Mouse (Mus musculus): ENCODE data around the gene Epb41l1.

Gene Epb41l1

DNA sequence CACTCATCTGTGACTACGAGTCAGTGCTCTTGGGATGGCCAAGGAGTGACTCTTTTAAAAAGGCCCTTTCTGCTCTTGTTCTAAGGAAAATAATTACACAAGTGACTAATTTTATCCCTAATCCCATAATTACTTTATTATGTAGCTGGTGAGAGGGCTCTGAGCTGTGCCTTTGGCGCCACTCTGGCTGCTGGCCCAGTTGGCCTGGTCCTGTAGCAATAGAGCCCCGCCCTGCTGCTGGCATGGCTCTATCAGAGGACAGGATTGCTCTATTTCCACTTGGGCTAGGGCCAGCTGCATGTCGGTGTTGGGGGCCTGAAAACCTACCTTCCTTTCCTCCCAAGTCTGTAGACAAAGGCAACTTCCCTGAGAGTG lies 36.6 kb downstream of the Epb41l1 start:
- DNase-seq (ENCODE audit: low read depth, low spot score) = no peak

DNA sequence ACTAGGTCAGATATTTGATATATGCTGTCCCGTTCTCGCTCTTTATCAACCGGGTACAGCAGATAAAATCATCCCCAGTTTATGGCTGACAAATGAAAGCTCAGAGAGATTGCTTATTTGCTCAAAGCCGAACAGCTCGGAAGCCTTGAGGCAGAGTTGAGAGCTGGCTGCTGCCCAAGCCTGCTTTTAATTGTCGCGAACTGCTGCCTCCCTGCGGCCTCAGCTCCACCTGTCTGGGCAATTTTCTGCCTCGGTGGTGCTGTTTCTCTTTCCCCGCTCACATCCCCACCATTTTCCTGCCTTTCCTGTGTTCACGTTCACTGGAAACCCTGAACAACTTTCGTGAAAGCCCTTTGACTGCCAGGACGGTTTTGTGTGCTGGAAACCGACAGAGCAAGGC lies 39.8 kb downstream of the Epb41l1 start:
- DNase-seq (ENCODE audit: low read depth, low spot score) = no peak

DNA sequence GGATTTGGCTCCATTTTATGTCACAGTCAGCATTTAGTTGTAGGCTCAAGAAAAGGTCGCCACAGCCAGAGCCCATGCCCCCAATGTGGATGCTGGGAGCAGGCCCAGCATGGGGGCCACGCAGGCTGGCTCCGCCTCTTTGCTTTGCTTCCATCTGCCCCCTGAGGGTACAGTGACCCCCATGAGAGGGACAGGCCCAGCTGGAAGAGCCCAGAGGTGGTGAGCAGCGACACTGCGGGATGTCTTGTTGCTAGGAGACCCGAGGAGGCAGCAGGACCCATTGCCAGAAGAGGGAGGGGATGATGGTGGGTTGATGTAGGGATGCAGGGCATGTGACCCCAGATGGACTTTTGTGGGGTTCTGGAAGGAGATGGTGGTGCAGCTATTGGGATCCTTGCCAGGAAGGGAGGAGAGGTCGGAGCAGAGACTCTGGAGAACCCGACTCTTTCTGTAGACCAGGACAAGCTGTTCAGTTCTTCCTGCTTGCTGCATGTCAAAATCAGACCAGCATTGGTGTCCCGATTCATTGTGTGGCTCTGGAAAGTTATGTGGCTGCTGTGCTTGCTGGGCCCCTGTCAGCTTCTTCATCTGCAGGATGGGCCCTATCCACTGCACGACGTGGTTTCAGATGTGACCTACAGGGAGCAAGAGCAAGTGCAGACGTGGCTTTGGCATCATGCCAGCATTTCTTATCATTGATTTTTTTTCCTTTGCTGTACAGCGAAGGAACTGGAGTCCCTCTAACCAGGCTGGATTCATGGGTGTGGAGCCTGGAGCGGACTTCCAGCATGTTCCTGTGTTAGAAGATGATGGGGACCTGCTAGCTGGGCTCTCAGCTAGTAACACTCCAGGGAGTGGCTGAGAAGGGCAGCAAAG lies 41.7 kb downstream of the Epb41l1 start:
- no peak for DNase-seq (ENCODE audit: low read depth, low spot score)

GRCm38 (mm10) chr2:156464416-156464815 lies 43.7 kb downstream of the Epb41l1 start:
- DNase-seq (ENCODE audit: low read depth, low spot score) = no peak

- no peak for DNase-seq (ENCODE audit: low read depth, low spot score)
Observed at GRCm38 (mm10) chr2:156467538-156467937, 46.8 kb downstream of the Epb41l1 start.

DNA sequence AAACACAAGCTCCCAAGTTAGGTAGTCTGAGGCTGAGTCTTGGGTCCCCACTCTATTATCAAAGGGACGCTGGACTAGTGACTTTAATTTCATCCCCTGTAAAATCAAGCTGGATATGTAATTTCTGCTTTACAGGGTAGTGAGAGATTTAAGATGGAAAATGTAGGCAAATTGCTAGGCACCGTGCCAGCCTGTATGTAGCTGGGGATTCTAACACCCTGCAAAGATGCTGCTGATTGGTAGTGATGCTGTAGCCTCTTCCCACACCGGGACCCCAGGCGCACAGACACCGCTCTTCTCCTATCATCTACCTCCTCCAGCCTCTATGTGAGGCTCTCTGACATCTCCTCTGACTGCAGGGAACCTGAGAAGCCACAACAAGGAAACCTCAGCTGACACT lies 48.2 kb downstream of the Epb41l1 start:
- DNase-seq (ENCODE audit: low read depth, low spot score) = no peak

GRCm38 (mm10) chr2:156469508-156469907 lies 48.8 kb downstream of the Epb41l1 start:
- DNase-seq (ENCODE audit: low read depth, low spot score) = no peak

GRCm38 (mm10) chr2:156470938-156471337 lies 50.2 kb downstream of the Epb41l1 start:
- DNase-seq (ENCODE audit: low read depth, low spot score) = no peak

DNA sequence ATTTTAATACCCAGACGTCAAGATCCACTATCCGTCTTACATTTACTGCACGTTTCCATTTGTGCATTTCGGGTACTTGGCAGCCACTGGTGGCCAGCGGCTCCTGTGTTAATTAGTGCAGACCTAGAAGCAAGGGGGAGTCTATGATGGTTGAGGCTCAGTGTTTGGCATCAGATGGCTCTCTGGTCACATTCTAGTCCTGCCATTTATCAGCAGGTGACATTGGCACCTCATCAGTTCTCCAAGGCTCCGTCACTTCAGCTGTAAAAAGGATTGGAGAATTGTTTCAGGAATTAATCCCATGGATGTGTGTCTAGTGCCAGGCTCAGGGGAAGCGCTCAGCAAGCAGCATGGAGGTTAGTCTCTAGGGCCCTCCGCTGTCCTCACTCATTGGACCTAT lies 51.6 kb downstream of the Epb41l1 start:
- DNase-seq (ENCODE audit: low read depth, low spot score) = no peak

DNA sequence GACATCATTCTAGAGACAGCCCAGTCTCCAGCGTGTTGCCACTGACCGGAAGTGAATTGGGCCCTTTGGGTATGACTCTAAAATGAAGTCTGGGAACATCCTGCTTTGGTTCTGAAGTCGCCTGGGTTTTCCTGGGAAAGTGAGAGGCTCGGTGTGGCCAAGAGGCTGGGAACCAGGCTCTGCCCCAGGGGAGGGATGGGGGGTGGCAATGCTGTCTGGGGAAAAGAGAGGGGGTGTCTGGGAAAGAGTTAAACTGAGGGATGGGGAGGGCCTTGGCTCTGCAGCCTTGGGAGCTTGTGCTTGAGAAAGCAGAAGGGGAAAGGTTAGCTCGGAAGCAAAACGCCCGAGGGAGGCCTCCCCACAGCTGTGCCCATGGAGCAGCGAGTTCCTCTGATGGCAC lies 53.0 kb downstream of the Epb41l1 start:
- DNase-seq (ENCODE audit: low read depth, low spot score) = no peak

DNA sequence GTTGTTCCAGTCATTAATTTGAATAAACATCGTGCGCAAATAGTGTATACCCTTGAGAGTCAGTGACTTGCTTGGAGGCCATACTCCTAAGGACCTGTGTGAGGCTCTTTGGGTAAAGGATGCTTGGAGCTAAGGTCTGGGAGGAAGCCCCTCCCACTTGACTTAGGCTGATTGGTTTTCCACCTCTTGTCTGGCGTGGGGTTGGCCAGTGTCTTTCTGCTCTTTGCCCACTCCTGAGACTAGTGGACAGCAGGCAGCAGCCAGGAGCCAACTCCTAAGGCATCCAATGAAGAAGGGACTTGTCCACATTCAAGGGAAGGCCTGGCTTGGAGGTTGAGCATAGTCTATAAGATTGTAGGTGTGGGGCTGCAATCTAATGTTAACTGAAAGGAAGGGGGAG lies 53.4 kb downstream of the Epb41l1 start:
- DNase-seq (ENCODE audit: low read depth, low spot score) = no peak

DNA sequence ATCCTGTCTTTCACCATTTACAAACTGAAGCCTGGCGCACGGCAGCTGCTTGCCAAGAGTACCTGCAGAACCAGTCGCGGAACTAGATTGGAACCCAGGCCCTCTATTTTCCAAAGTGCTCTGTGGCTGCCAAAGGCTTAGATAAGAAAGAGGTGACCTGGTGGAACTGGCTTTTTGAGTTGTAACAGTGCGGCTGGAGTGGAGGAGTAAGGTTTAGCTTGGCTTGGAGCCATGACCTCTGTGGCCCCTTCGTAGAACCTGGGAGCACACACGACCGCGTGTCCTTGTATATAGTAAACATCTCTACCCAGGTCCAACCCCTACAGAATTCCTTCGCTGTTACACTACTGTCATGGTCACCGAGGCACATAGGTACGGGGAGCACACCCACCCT lies 54.2 kb downstream of the Epb41l1 start:
- DNase-seq (ENCODE audit: low read depth, low spot score) = no peak

- no peak for DNase-seq (ENCODE audit: low read depth, low spot score)
Observed at GRCm38 (mm10) chr2:156475285-156476110, 54.8 kb downstream of the Epb41l1 start.

GRCm38 (mm10) chr2:156476111-156476747 lies 55.5 kb downstream of the Epb41l1 start:
- DNase-seq (ENCODE audit: low read depth, low spot score) = no peak

DNA sequence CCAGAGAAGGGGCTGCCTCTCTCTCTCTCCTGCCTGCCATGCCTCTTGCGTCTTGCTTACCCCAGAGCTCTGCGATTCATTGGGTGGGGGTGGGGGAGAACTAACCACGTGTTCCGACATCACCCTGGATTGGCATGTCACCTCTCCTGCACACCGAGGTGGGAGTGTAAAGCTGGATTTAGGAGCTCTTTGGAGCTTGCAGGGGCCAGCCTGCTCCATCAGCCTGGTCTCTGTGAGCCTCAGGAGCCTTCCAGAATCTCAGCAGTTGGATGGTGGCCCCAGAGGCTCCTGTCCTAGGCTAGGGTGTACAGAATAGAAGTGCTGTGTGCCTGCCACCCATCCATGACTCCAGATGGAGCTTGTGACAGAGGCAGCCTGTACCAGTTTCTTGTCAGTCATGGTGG lies 56.0 kb downstream of the Epb41l1 start:
- DNase-seq (ENCODE audit: low read depth, low spot score) = no peak

DNA sequence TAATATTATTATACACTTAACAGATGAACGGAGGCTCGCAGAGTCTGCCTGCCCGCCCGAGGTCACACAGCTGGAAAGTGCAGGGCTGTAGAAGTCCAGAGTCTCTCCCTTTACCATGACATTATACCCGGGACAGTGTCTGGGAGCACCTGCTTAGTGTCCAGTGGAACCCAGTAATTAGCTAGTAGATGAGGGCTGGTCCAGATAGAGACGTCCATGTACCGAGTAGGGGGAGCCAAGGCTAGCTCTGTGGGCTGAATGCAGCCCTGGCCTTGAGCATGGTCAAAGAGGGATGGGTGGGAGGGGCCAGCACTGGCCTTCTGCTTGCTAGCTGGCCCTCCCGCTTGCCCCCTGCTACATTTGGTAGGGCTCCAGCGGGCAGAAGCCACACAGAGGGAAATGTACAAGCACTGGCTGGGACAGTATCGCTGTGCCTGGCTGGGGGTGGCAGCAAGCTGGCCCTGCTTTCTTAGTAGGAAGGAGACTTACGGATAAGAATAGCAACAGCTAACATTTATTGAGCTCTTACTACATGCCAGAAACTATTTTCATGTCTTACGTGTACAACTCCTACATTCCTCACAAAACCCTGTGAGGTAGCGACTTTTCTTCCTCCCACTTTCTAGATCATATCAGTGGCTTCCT lies 57.5 kb downstream of the Epb41l1 start:
- no peak for DNase-seq (ENCODE audit: low read depth, low spot score)

- no peak for DNase-seq (ENCODE audit: low read depth, low spot score)
Observed at GRCm38 (mm10) chr2:156479833-156480232, 59.1 kb downstream of the Epb41l1 start.

DNA sequence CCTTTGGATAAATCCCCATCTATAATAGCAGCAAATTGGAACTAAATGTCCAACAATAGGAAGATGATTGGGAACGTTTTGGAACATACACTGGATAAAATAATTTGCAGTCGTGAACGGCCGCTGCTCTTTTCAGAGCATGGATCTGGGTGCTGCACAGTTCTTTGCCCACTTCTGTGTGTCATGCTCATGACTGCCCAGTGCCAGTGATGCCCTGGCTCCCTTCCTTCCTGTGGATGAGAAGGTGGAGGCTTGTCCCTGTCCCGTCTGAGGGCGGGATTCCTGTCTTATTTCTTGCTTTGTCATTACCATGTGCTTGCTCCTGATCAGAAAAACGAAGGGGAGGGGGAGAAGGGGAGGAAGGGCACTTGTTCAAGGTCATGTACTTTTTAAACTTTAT lies 59.6 kb downstream of the Epb41l1 start:
- DNase-seq (ENCODE audit: low read depth, low spot score) = no peak

- DNase-seq (ENCODE audit: low read depth, low spot score) = peak; percentile 74
Observed at GRCm38 (mm10) chr2:156482299-156482698, 61.6 kb downstream of the Epb41l1 start.

DNA sequence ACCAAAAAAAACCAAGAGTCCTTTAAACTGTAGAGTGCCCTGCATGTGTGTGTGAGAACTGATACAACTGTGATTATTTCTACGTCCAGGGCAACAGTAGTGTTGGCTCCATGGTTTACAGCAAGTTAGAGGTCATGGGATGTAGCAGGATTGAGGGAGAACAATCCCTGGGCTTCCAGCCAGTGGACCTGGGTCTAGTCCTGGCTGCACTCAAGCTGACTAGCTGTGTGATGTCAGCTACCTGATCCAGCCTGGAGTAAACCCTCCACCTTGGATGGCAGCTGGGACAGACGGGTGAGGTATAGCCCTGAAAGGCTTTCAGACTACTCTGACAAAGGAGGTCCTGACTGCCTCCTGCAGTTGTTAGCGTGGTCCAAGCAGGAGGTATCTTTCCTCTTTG lies 62.1 kb downstream of the Epb41l1 start:
- no peak for DNase-seq (ENCODE audit: low read depth, low spot score)

GRCm38 (mm10) chr2:156483204-156483603 lies 62.5 kb downstream of the Epb41l1 start:
- no peak for DNase-seq (ENCODE audit: low read depth, low spot score)

Data from A20 (cell line).